Mouse (Mus musculus) neural tube, embryonic 14.5 days (tissue): ENCODE data around the gene Cryzl1. TPM values are rescaled to one million over a fixed set of nuclear protein-coding genes. Genes with fewer than 3 reads are reported as not detected.

Source experiments
- ATAC-seq: fragments of 200-750 bp; cut with Nextera tagmentation; 2 replicates; pipeline ENCODE4 v1.8.0; 2017; ENCODE audit warnings: low read depth, mild to moderate bottlenecking, moderate TSS enrichment, moderate library complexity
- H3K27ac ChIP-seq: fragments of 300-500 bp; sonication (generic); 2 replicates; pipeline ENCODE4 v1.5.1; 2014; ENCODE audit warnings: low read depth, mild to moderate bottlenecking, control low read depth, low read length, moderate library complexity, mixed read lengths
- H3K27me3 ChIP-seq: fragments of 300-500 bp; sonication (generic); 2 replicates; pipeline ENCODE4 v1.6.1; 2014; ENCODE audit warnings: low read length; ENCODE audit not compliant: control insufficient read depth, insufficient read depth
- H3K36me3 ChIP-seq: fragments of 300-500 bp; sonication (generic); 2 replicates; pipeline ENCODE4 v1.6.1; 2014; ENCODE audit warnings: low read length, mixed read lengths; ENCODE audit not compliant: control insufficient read depth, insufficient read depth
- H3K4me1 ChIP-seq: fragments of 300-500 bp; sonication (generic); 2 replicates; pipeline ENCODE4 v1.6.1; 2014; ENCODE audit warnings: low read length; ENCODE audit not compliant: control insufficient read depth, insufficient read depth
- H3K4me2 ChIP-seq: fragments of 300-500 bp; sonication (generic); 2 replicates; pipeline ENCODE4 v1.6.1; 2014; ENCODE audit warnings: mild to moderate bottlenecking, low read depth, low read length, control low read depth
- H3K4me3 ChIP-seq: fragments of 300-500 bp; sonication (generic); 2 replicates; pipeline ENCODE4 v1.5.1; 2014; ENCODE audit warnings: low read depth, low read length, control low read depth, mixed read lengths
- H3K9ac ChIP-seq: fragments of 300-500 bp; sonication (generic); replicated peaks from 2 replicates; pipeline ENCODE4 v1.6.1; 2014; ENCODE audit warnings: low read depth, mild to moderate bottlenecking, control low read depth, low read length, mixed read lengths
- H3K9me3 ChIP-seq: fragments of 300-500 bp; sonication (generic); 2 replicates; pipeline ENCODE4 v1.6.1; 2016; ENCODE audit warnings: low read length; ENCODE audit not compliant: control insufficient read depth
- WGBS: fragments of 180-500 bp; shearing (Covaris S2); extraction: QIAGEN DNeasy Blood & Tissue Kit; methylation state at CpG from one replicate; pipeline ENCODE4 v1.1.7; 2014; 5-methylcytosine and 5-hydroxymethylcytosine counted together
- polyA plus RNA-seq: library from polyadenylated mRNA; unstranded; fragments of >200 nt; fragmentation: Nextera tagmentation; extraction: Ambion mirVana; gene quantifications from 2 replicates; pipeline ENCODE4 v1.2.1, GENCODE M21; 2014

The Cryzl1 gene
- polyA plus RNA-seq, 1 experiment from 2014 or later: 118 TPM

DNA sequence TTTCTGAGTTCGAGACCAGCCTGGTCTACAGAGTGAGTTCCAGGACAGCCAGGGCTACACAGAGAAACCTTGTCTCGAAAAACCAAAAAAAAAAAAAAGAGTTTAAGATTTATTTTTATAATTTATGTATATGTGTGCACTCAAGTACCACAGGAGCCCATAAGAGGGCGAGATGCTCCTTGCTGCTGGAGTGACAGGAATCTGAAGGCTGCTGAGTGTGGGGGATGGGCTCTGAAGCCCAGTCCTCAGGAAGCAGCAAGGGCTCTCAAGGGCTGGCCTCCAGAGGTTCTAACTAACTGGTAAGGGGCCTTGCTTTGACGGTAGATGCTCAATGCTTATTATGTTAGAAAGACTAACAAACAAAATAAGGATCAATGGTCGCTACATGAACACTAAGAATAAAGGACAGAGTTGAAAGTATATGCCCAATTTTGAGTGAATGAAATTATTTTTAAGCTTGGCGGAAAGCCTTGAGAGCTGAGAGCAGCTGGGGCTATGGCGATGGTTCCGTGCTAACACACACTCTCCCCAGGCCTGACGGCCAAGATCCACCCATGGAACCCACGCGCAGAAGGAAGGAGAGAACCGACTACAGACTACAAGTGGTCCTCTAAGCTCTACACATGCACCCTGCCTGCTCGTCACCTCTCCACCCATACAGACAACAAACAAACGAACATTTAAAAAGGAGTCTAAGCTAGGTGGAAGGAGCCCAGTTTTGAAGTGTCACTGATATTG, 24.0 kb downstream of the Cryzl1 start:
- H3K4me1 ChIP-seq: no peaks in the 10 kb centered on the region
- H3K36me3 ChIP-seq: peaks cover 19% of the 10 kb centered on the region
- H3K9ac ChIP-seq: no peak overlapping the region
- H3K27me3 ChIP-seq: no peaks in the 10 kb centered on the region
- H3K9me3 ChIP-seq: no peaks in the 10 kb centered on the region
- H3K4me3 ChIP-seq: no peak overlapping the region
- 82% methylated on average over 14 of the region's 14 CpGs for WGBS
- no peak overlapping the region for H3K4me2 ChIP-seq
- ATAC-seq: no peak
- H3K27ac ChIP-seq: no peak overlapping the region

DNA sequence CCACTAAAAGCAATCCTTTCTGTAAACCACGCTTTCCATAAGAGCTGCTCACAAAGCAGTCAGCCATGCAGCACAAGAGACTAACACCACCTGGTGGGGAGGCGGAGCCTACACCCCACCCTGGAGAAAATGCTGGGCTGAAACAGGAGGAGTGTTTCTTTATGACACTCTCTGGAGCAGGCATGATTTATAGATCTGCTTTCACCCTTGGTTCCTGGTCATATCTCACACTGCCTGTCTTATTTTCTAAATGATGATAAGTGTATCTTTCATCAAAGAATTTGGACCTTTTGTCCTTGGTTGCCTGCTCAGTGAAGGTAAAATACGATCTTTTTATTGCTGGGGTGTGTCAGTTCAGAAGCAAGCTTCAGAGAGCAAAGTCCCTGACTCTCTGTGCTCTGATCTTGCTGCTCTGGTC, 26.0 kb downstream of the Cryzl1 start:
- Histone ChIP-seq H3K9ac (no peak overlapping the region), H3K4me2 (no peak overlapping the region), H3K4me1 (no peaks in the 10 kb centered on the region), H3K9me3 (no peaks in the 10 kb centered on the region), H3K27ac (no peak overlapping the region), H3K36me3 (peaks cover 26% of the 10 kb centered on the region), H3K27me3 (no peaks in the 10 kb centered on the region), H3K4me3 (no peak overlapping the region)
- 39% methylated on average over 3 of the region's 3 CpGs for WGBS
- ATAC-seq: no peak

DNA sequence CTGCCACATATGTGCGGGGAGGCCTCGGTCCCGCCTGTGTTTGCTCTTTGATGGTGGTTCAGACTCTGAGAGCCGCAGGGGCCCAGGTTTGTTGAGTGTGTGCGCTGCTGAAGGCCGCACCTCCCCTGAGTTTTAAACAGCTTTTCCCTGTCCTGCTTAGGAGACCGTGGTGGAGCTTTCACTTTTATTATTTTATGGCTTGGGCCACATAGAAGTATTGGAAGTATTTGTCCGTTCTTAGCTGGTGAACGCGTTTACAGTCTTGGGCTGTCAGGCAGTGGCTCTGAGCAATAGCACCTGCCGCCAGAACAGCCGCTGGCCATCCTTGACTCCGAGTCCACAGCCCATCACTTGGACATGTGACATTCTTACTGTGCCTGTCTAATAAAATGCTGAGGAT, 26.9 kb downstream of the Cryzl1 start:
- ATAC-seq: no peak
- Histone ChIP-seq H3K9me3 (no peaks in the 10 kb centered on the region), H3K4me3 (no peak overlapping the region), H3K4me1 (no peaks in the 10 kb centered on the region), H3K9ac (no peak overlapping the region), H3K27me3 (no peaks in the 10 kb centered on the region), H3K27ac (no peak overlapping the region), H3K4me2 (no peak overlapping the region), H3K36me3 (peaks cover 26% of the 10 kb centered on the region)
- 48% methylated on average over 13 of the region's 13 CpGs for WGBS

DNA sequence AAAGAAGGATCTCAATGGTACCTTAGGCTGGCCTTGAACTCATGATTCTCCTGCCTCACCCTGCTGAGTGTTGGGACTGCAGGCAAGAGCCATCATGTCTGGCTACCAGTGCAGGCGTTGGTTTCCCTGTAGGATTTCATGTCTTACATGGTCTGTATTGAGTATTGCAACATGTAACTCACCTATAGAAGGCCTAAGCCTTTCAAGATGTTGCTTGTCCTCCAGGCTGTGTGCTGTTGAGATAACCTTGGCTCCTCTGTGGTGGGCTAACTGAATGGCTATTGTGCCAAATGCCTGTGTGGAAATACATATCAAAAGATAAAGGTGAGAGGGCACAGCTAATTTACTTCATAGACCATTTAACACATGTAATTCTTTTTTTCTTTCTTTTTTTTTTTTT, 29.8 kb downstream of the Cryzl1 start:
- WGBS: 94% methylated on average over 1 of the region's 1 CpGs
- no peak for ATAC-seq
- Histone ChIP-seq H3K27ac (no peak overlapping the region), H3K36me3 (peaks cover 19% of the 10 kb centered on the region; the same call in 1 of the 2 replicates), H3K4me3 (no peak overlapping the region), H3K27me3 (no peaks in the 10 kb centered on the region), H3K9me3 (no peaks in the 10 kb centered on the region), H3K4me1 (no peaks in the 10 kb centered on the region), H3K9ac (no peak overlapping the region), H3K4me2 (no peak overlapping the region)

DNA sequence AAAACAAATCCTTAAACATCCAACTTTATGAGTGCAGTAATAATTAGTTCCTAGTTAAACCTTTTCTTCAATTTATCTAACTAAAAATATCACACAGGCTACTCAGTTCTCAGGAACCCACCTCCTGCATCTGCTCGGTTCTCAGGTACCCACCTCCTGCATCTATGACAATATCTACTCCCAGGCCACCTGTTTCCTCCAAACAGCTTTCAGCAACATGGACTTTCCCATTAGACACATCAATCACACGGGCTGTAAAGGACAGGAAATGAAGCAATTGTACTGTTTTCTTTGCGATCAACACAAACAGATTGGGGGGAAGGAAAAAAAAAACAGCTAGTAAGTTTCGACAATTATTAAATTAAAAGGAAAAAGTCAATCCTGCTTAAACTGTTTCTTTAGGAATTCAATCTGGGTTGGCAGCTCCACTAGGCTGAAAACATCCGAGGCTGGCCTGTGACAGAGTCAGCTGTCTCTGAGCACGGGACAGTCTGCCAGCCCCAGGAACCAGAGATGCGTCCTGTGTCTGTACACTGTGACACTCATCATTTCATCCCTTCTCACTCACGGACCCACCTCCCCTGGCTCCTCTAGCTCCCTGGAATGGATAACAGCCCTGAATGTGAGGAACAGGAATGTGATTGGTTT, 33.5 kb downstream of the Cryzl1 start:
- Histone ChIP-seq H3K36me3 (peaks cover 22% of the 10 kb centered on the region), H3K9ac (no peak overlapping the region), H3K4me3 (no peak overlapping the region), H3K27me3 (no peaks in the 10 kb centered on the region), H3K4me1 (no peaks in the 10 kb centered on the region), H3K4me2 (no peak overlapping the region), H3K9me3 (no peaks in the 10 kb centered on the region), H3K27ac (no peak overlapping the region)
- no peak for ATAC-seq
- WGBS: 71% methylated on average over 8 of the region's 8 CpGs

DNA sequence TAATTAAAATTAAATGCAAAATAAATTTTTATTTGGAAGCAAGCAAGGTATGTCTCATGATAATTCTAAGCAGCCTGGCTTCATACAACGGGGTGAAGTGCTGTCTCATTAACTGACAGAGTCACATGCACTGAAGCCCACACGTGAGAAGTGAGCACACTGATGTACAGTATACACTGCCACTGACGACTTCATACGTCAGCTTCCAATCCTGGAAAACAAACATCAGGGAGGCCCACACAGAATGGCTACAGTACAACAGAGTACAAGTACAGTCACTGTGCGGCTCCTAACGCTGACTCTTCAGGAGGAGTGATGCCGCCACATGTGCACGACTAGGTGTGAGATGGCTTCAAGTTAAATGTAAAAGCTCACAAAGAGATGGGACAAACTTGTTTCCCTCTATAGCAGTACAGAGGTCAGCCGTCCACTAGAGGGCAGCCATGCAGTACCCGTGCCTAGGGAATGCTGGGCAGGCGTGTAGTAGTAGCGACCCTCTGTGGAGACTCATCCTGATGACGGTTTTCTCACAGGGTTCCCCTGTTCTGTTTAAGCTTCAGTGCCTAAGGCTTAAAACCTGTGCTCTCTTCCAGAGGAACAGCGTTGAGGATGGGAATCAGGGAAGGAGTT, 34.2 kb downstream of the Cryzl1 start:
- 37% methylated on average over 14 of the region's 14 CpGs for WGBS
- no peaks in the 10 kb centered on the region for H3K9me3 ChIP-seq
- H3K27ac ChIP-seq: no peak overlapping the region; the same call in 1 of the 2 replicates
- peaks cover 22% of the 10 kb centered on the region for H3K36me3 ChIP-seq
- no peak overlapping the region for H3K4me3 ChIP-seq
- H3K27me3 ChIP-seq: no peaks in the 10 kb centered on the region
- H3K4me1 ChIP-seq: no peaks in the 10 kb centered on the region
- peak; percentile 93 for ATAC-seq
- H3K4me2 ChIP-seq: no peak overlapping the region
- no peak overlapping the region for H3K9ac ChIP-seq

DNA sequence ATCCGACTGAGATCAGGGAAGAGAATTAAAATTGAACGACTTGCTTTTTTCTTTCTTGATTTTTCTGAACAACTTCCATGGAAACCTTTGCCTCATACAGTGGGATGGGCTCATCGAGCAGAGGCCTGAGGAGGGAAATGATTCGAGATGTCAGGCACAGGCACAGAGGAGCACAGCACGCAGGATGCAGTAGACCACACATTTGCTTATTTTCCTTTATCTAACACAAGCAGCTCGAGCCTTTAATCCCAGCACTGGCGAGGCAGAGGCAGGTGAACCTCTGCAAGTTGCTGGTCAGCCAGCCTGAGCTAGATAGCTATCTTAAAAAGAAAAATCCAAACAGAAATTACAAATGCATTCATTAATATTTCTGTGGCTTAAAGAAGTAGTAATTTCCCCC, 39.0 kb downstream of the Cryzl1 start:
- Histone ChIP-seq H3K36me3 (peaks cover 10% of the 10 kb centered on the region), H3K4me2 (peak overlapping the region; percentile 82; the same call in 1 of the 2 replicates), H3K27me3 (no peaks in the 10 kb centered on the region), H3K27ac (no peak overlapping the region), H3K4me1 (peaks cover 8% of the 10 kb centered on the region; the same call in 1 of the 2 replicates), H3K4me3 (peak overlapping the region; percentile 86; the same call in 1 of the 2 replicates), H3K9me3 (no peaks in the 10 kb centered on the region), H3K9ac (peak overlapping the region; percentile 34; the same call in 1 of the 2 replicates)
- WGBS: 43% methylated on average over 7 of the region's 7 CpGs
- no peak for ATAC-seq

DNA sequence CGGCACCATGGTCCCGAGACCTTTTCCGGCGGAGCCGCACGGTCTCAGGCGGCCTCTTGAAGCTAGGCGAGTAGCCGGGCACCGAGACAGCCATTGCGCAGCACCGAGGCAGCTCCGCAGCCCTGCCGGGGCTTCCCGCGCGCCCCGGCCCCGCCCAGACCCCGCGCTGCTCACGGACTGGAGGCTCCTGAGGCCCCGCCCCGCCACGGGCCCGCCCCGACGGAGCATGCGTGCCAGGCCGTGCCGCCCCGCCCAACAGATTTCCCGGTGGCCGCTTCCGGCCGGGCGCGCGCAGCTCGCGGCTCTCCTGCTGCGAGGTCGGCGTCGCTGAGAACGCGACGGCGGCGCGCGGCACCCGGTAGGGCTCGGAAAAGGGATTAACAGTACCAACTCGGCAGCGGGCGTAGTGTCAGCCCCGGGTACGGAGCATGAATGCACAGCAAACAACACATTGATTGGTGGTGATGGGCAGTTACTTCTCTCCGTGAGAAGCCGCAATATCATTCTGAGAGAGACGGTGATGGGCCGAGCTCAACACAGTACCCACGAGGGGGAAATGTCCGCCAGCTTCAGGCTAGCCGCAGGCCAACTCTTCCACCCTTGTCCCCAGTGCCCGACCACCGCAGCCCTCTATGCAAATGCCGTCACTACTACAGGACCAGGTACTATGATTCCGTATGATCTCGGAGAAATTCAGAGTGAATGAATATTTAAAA, 40.0 kb downstream of the Cryzl1 start, which contains the start of gene Donson:
Gene Donson (minus strand): TSS at position 152 of the 716 bp plus-strand sequence.
- no peaks in the 10 kb centered on the region for H3K27me3 ChIP-seq
- peak within 1 kb of the TSS; percentile 82 for H3K4me2 ChIP-seq
- H3K4me3 ChIP-seq: peak within 1 kb of the TSS; percentile 86
- H3K9me3 ChIP-seq: no peaks in the 10 kb centered on the region
- peak within 1 kb of the TSS; percentile 83 for H3K27ac ChIP-seq
- H3K36me3 ChIP-seq: peaks cover 19% of the 10 kb centered on the region
- WGBS: under 1% methylated on average over 62 of the region's 71 CpGs
- peak within 1 kb of the TSS; percentile 83 for H3K9ac ChIP-seq
- ATAC-seq: peak; percentile 99
- peaks cover 8% of the 10 kb centered on the region; the same call in 1 of the 2 replicates for H3K4me1 ChIP-seq
